Mouse (Mus musculus): Measurements from ENCODE around the gene Gdnf. TPM values are rescaled to one million over a fixed set of nuclear protein-coding genes. Genes with fewer than 3 reads are reported as not detected.

Gdnf gene
- total and polyA plus RNA-seq, 2 experiments from 2014 or later = 0.20 to 0.65 TPM

DNA sequence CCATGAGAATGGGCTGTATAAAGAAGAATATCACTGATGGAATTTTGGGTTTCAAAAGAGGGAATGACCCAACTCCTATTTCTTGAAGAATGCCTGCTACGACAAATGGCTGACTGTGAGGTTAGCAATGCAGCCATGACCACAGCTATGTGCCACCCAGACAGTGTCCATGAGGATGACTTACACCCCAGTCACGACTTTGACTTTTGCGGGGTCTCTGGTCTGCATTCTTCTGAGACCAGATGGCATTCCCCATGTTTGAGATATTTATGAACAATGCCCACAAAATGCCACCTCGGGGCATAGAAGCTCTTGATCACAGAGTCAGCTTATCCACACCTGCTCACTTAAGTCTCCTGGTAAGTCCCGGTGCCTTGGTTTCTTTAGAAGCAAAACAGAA is 52.2 kb downstream of the Gdnf start:
- 83% methylated on average over 5 of the region's 5 CpGs for WGBS

DNA sequence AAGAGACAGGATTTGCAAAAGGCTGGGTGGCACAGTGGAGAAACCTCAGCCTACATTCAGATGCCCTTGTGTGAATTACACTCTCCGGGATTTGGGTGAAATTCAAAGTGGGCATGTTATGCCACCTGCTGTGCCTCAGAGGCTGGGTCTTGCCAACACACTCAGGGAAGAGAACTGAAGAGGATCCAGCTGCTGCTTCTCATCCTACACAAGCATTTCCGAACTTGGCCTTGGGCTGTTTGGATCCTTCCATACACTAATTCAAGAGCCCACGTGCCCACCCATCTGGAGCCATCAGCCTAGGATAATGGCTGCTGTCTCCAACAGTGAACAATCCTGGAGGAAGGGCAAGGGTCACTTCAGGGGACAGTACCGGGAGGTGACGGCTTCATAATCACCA is 52.7 kb downstream of the Gdnf start:
- H3K4me3 ChIP-seq (ENCODE audit: low read depth, low read length) = no peak overlapping the region
- DNase-seq (ENCODE audit: low spot score) (no peak), ATAC-seq (ENCODE audit: insufficient read depth, low read depth) (no peak)
- H3K27ac ChIP-seq (ENCODE audit: low read depth) = no peak overlapping the region
- H3K36me3 ChIP-seq (replicated peaks; ENCODE audit: control insufficient read depth, insufficient read depth, low read length) = no peaks in the 10 kb centered on the region
- WGBS = 70% methylated on average over 5 of the region's 5 CpGs
- no peaks in the 10 kb centered on the region; the same call in 1 of the 2 replicates for H3K4me1 ChIP-seq (ENCODE audit: control insufficient read depth, insufficient read depth)
- H3K9ac ChIP-seq (replicated peaks; ENCODE audit: low read depth, low read length) = no peak overlapping the region
- no peak for TF ChIP-seq EP300 (IDR thresholded peaks at IDR 0.05; ENCODE audit: low read depth)
- TF ChIP-seq CTCF (IDR thresholded peaks at IDR 0.05; ENCODE audit: low read depth) = no peak
- no peaks in the 10 kb centered on the region for H3K9me3 ChIP-seq (replicated peaks; ENCODE audit: control insufficient read depth, low read length)
- H3K4me2 ChIP-seq (ENCODE audit: low read depth, low read length) = no peak overlapping the region
- H3K27me3 ChIP-seq (ENCODE audit: control insufficient read depth, insufficient read depth, low read length) = no peaks in the 10 kb centered on the region

More for the DNA sequence above, 52.2 kb downstream of the Gdnf start:
- Histone ChIP-seq H3K36me3 (replicated peaks; ENCODE audit: control insufficient read depth, insufficient read depth, low read length) (no peaks in the 10 kb centered on the region), H3K4me1 (ENCODE audit: control insufficient read depth, insufficient read depth) (peaks cover 3% of the 10 kb centered on the region), H3K27ac (ENCODE audit: low read depth) (no peak overlapping the region), H3K9me3 (replicated peaks; ENCODE audit: control insufficient read depth, low read length) (no peaks in the 10 kb centered on the region), H3K9ac (replicated peaks; ENCODE audit: low read depth, low read length) (no peak overlapping the region), H3K4me2 (ENCODE audit: low read depth, low read length) (no peak overlapping the region), H3K4me3 (ENCODE audit: low read depth, low read length) (no peak overlapping the region), H3K27me3 (ENCODE audit: control insufficient read depth, insufficient read depth, low read length) (no peaks in the 10 kb centered on the region)
- no peak for TF ChIP-seq CTCF (IDR thresholded peaks at IDR 0.05; ENCODE audit: low read depth)
- DNase-seq (ENCODE audit: low spot score) = no peak
- ATAC-seq (ENCODE audit: insufficient read depth, low read depth) = no peak

DNA sequence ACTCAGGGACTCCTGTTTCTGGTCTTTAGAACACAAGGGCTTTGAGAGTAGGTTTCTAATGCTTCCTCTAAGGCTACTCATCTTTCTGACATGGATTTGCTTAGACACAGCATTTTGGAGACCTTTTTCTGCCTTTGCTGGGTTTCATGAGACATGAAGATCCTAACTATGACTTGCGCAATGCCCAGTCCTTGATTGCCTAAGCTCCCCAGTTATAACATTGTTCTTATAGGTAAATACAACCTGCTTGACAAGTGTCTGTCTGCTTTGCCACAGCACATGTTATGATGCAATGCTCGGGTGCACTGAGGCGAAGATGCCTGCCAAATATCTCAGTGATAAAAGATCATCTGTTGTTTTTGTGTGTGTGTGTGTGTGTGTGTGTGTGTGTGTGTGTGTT is 54.7 kb downstream of the Gdnf start:
- TF ChIP-seq CTCF (IDR thresholded peaks at IDR 0.05; ENCODE audit: low read depth) = no peak
- TF ChIP-seq EP300 (IDR thresholded peaks at IDR 0.05; ENCODE audit: low read depth) = no peak
- no peak overlapping the region for H3K4me2 ChIP-seq (ENCODE audit: low read depth, low read length)
- ATAC-seq (ENCODE audit: insufficient read depth, low read depth) (no peak), DNase-seq (ENCODE audit: low spot score) (no peak)
- no peak overlapping the region for H3K9ac ChIP-seq (replicated peaks; ENCODE audit: low read depth, low read length)
- no peaks in the 10 kb centered on the region for H3K27me3 ChIP-seq (ENCODE audit: control insufficient read depth, insufficient read depth, low read length)
- H3K4me1 ChIP-seq (ENCODE audit: control insufficient read depth, insufficient read depth) = no peaks in the 10 kb centered on the region
- H3K4me3 ChIP-seq (ENCODE audit: low read depth, low read length) = no peak overlapping the region
- no peak overlapping the region for H3K27ac ChIP-seq (ENCODE audit: low read depth)
- H3K36me3 ChIP-seq (replicated peaks; ENCODE audit: control insufficient read depth, insufficient read depth, low read length) = no peaks in the 10 kb centered on the region
- 82% methylated on average over 3 of the region's 3 CpGs for WGBS
- H3K9me3 ChIP-seq (replicated peaks; ENCODE audit: control insufficient read depth, low read length) = no peaks in the 10 kb centered on the region

DNA sequence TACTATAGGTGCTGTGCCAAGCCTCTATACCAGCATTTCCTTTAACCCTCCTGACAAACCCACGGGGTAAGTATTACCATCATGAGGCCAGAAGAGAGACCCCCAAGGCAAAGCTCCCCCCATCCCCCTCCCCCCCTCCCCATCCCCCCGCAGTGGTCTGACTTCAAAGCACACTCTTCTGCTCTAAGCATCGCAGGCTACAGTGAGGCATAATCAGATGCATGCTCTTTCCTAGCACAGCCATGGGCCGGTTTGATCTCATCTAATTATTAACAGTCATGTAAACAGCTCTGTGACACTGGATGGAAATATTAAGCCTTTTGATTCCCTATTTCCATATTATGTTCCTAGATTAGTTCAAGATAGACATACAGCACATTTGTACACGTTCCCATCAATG is 61.8 kb downstream of the Gdnf start:
- Histone ChIP-seq H3K36me3 (replicated peaks; ENCODE audit: control insufficient read depth, insufficient read depth, low read length) (no peaks in the 10 kb centered on the region), H3K9me3 (replicated peaks; ENCODE audit: control insufficient read depth, low read length) (no peaks in the 10 kb centered on the region), H3K9ac (replicated peaks; ENCODE audit: low read depth, low read length) (no peak overlapping the region), H3K27ac (ENCODE audit: low read depth) (no peak overlapping the region), H3K4me1 (ENCODE audit: control insufficient read depth, insufficient read depth) (no peaks in the 10 kb centered on the region), H3K27me3 (ENCODE audit: control insufficient read depth, insufficient read depth, low read length) (no peaks in the 10 kb centered on the region), H3K4me3 (ENCODE audit: low read depth, low read length) (no peak overlapping the region), H3K4me2 (ENCODE audit: low read depth, low read length) (no peak overlapping the region)
- TF ChIP-seq CTCF (IDR thresholded peaks at IDR 0.05; ENCODE audit: low read depth) = no peak
- no peak for TF ChIP-seq EP300 (IDR thresholded peaks at IDR 0.05; ENCODE audit: low read depth)
- WGBS = 79% methylated on average over 5 of the region's 5 CpGs
- ATAC-seq (ENCODE audit: insufficient read depth, low read depth) (no peak), DNase-seq (ENCODE audit: low spot score) (no peak)

DNA sequence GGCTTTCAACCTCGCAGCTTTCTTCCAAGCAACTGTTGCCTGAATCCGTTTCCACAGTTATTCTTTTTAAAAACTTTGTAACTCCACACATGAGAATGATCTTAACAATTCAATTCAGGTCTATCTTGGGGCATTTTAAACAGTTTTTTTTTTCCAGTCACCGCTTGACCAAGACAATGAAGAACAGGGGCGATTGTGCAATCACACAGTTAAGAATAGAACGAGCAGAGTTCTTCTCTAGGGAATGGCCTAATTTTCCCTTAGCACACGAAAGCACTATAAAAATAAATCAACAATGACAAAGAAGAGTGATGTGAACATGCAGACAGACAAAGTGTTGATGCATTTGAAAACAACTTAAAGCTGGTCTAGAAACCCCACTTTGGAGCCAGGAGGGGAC is 65.2 kb downstream of the Gdnf start:
- TF ChIP-seq EP300 (IDR thresholded peaks at IDR 0.05; ENCODE audit: low read depth) = no peak
- TF ChIP-seq CTCF (IDR thresholded peaks at IDR 0.05; ENCODE audit: low read depth) = no peak
- Histone ChIP-seq H3K27ac (ENCODE audit: low read depth) (no peak overlapping the region), H3K4me1 (ENCODE audit: control insufficient read depth, insufficient read depth) (0 out of 2 replicates have a peak, but pooled peaks cover 6% of the 10 kb centered on the region), H3K9me3 (replicated peaks; ENCODE audit: control insufficient read depth, low read length) (no peaks in the 10 kb centered on the region), H3K9ac (replicated peaks; ENCODE audit: low read depth, low read length) (no peak overlapping the region), H3K4me2 (ENCODE audit: low read depth, low read length) (no peak overlapping the region), H3K27me3 (ENCODE audit: control insufficient read depth, insufficient read depth, low read length) (no peaks in the 10 kb centered on the region), H3K36me3 (replicated peaks; ENCODE audit: control insufficient read depth, insufficient read depth, low read length) (no peaks in the 10 kb centered on the region), H3K4me3 (ENCODE audit: low read depth, low read length) (no peak overlapping the region)
- DNase-seq (ENCODE audit: low spot score) = no peak
- ATAC-seq (ENCODE audit: insufficient read depth, low read depth) = no peak
- 62% methylated on average over 6 of the region's 6 CpGs for WGBS

Data from heart, postnatal 0 days (tissue).